Mouse (Mus musculus): ENCODE measurements at regions not wholly inside any gene's neighbourhood (a gene's known extent, or its start where the extent isn't known, plus 50 kb on each side); places are given as distances from the start of the nearest gene placed in this dataset.

GRCm38 (mm10) chr16:13045079-13045590 lies 64.3 kb upstream of the Ercc4 start:
- no peak for DNase-seq (ENCODE audit: low spot score)

GRCm38 (mm10) chr16:13046366-13047120 lies 62.9 kb upstream of the Ercc4 start:
- no peak for DNase-seq (ENCODE audit: low spot score)

- DNase-seq (ENCODE audit: low spot score), result no peak
Observed at GRCm38 (mm10) chr16:13049321-13049720, 60.2 kb upstream of the Ercc4 start.

- no peak for DNase-seq (ENCODE audit: low spot score)
Observed at GRCm38 (mm10) chr16:13050225-13050892, 59.1 kb upstream of the Ercc4 start.

GRCm38 (mm10) chr16:13054956-13055355 lies 54.5 kb upstream of the Ercc4 start:
- no peak for DNase-seq (ENCODE audit: low spot score)

Measured in testis, postnatal 14 days (tissue).